Mouse (Mus musculus) ES-E14 (cell line): ENCODE results near the gene Lmx1b. TPM values are rescaled to one million over a fixed set of nuclear protein-coding genes. Genes with fewer than 3 reads are reported as not detected.

Experiments used
- DNase-seq: peaks from one replicate; pipeline ENCODE4 v3.0.0-alpha.2; 2013; ENCODE audit warnings: low read depth, low spot score
- H3K27ac ChIP-seq: 2 replicates; pipeline ENCODE4 v1.5.1; 2012; ENCODE audit warnings: low read depth, mild to moderate bottlenecking, low read length, moderate library complexity, mixed read lengths; ENCODE audit not compliant: poor library complexity, insufficient read depth, severe bottlenecking
- H3K36me3 ChIP-seq: 2 replicates; pipeline ENCODE4 v1.6.1; 2012; ENCODE audit warnings: mild to moderate bottlenecking, low read length, moderate library complexity, mixed read lengths; ENCODE audit not compliant: control insufficient read depth, poor library complexity, insufficient read depth, severe bottlenecking
- H3K4me1 ChIP-seq, 2 experiments: fragments of 150-350 bp in 1 of 2; sonication (generic) in 1 of 2; 2 replicates each; pipeline ENCODE4 v1.6.1; 2012; ENCODE audit warnings: low read length in 2 of 2, mild to moderate bottlenecking in 1 of 2, mixed read lengths in 1 of 2; ENCODE audit not compliant: control insufficient read depth in 2 of 2, insufficient read depth in 2 of 2, poor library complexity in 1 of 2
- H3K4me3 ChIP-seq, 2 experiments: fragments of 150-350 bp in 1 of 2; sonication (generic) in 1 of 2; 2 replicates each; pipeline ENCODE4 v1.5.1; 2012; ENCODE audit warnings: low read length in 2 of 2, low read depth in 1 of 2, mild to moderate bottlenecking in 1 of 2, mixed read lengths in 1 of 2; ENCODE audit not compliant: insufficient read depth in 1 of 2, poor library complexity in 1 of 2, severe bottlenecking in 1 of 2
- H3K9ac ChIP-seq: 2 replicates; pipeline ENCODE4 v1.6.1; 2012; ENCODE audit warnings: low read depth, mild to moderate bottlenecking, low read length, mixed read lengths; ENCODE audit not compliant: poor library complexity, insufficient read depth, severe bottlenecking
- H3K9me3 ChIP-seq: fragments of 150-350 bp; sonication (generic); 2 replicates; pipeline ENCODE4 v1.6.1; 2012; ENCODE audit warnings: low read depth, mild to moderate bottlenecking, low read length; ENCODE audit not compliant: control insufficient read depth, insufficient read depth
- CHD2 ChIP-seq: IDR thresholded peaks from 2 replicates; pipeline ENCODE4 v1.6.1; 2014; ENCODE audit warnings: mild to moderate bottlenecking, low read depth, low read length, inconsistent platforms
- HCFC1 ChIP-seq: IDR thresholded peaks from 2 replicates; pipeline ENCODE4 v1.6.1; 2012; ENCODE audit warnings: low read length, inconsistent platforms, borderline replicate concordance; ENCODE audit not compliant: insufficient read depth
- MAFK ChIP-seq: IDR thresholded peaks from 2 replicates; pipeline ENCODE4 v1.6.1; 2014; ENCODE audit warnings: mild to moderate bottlenecking, low read depth, low read length, inconsistent platforms; ENCODE audit not compliant: insufficient read depth
- ZC3H11A ChIP-seq: IDR thresholded peaks from 2 replicates; pipeline ENCODE4 v1.6.1; 2012; ENCODE audit warnings: low read depth, mild to moderate bottlenecking, inconsistent platforms, low read length, borderline replicate concordance
- ZNF384 ChIP-seq: IDR thresholded peaks from 2 replicates; pipeline ENCODE4 v1.6.1; 2012; ENCODE audit warnings: low read depth, low read length, inconsistent platforms
- in situ Hi-C, 2 experiments: fragments of 600-800 bp; cut with MboI; formaldehyde crosslinking; loops; one replicate each; pipeline ENCODE4 v1.15.1; 2025; ENCODE audit warnings: low sequenced_read_pairs in 2 of 2, inconsistent platforms in 1 of 2; ENCODE audit not compliant: unreplicated experiment in 2 of 2
- total RNA-seq: library from RNA; depleted of rRNA; stranded (reverse); fragments of 300-350 nt; gene quantifications from 2 replicates; pipeline ENCODE4 v1.2.3, GENCODE M21; 2012

The Lmx1b gene
- total RNA-seq, 1 experiment, result 0.67 TPM

DNA sequence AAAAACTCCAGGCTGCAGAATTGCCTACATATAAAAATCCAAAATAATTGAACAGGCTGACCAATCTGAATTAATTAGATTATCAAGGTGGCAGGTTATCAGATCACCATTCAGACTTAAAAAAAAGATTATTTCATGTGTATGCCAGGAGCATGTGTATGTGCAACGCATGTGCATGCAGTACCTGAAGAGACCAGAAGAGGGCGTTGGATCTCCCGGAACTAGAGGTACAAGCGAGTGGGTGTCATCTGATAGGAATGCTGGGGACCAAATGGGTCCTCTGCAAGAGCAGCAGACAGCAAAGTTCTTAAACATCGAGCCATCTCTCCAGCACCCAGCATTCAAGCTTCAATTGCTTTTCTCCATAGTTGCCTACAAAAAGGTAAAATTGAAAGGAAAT is 87.6 kb downstream of the Lmx1b start:
- TF ChIP-seq HCFC1, result no peak
- TF ChIP-seq ZNF384, result no peak
- no peak for TF ChIP-seq CHD2
- TF ChIP-seq ZC3H11A, result no peak
- no peak for TF ChIP-seq MAFK
- in situ Hi-C loops, result no loop called here

DNA sequence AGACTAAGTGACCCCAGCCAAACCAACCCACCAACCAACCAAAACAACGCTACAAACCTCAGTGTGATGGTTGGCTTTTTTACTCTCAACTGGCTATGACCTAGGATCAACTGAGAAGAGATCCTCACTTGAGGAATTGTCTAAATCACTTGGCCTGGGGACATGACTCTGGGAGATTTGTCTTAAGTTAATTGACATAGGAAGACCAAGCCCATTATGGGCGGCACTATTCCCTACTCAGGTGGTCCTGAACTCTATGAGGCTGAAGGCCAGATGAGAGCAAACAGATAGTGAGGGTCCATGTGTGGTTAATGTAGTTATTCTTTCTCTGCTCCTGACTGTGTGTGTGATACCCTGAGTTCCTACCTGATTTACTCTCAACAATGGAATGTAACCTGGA is 92.7 kb downstream of the Lmx1b start:
- DNase-seq, result no peak
- H3K4me1 ChIP-seq, result peaks cover 0 to 6% of the 10 kb centered on the region in 2 experiments; a peak in 1 of 4 replicates
- no peaks in the 10 kb centered on the region for H3K36me3 ChIP-seq
- H3K9me3 ChIP-seq, result no peaks in the 10 kb centered on the region
- no peak for TF ChIP-seq ZC3H11A
- H3K4me3 ChIP-seq, result no peak overlapping the region
- in situ Hi-C loops, result no loop called here
- H3K27ac ChIP-seq, result no peak overlapping the region
- no peak overlapping the region for H3K9ac ChIP-seq

More for the DNA sequence above, 87.6 kb downstream of the Lmx1b start:
- Histone ChIP-seq H3K9me3 (no peaks in the 10 kb centered on the region), H3K4me1 (no peaks in the 10 kb centered on the region), H3K9ac (no peak overlapping the region), H3K27ac (no peak overlapping the region), H3K36me3 (no peaks in the 10 kb centered on the region), H3K4me3 (no peak overlapping the region)
- DNase-seq, result peak; percentile 62

DNA sequence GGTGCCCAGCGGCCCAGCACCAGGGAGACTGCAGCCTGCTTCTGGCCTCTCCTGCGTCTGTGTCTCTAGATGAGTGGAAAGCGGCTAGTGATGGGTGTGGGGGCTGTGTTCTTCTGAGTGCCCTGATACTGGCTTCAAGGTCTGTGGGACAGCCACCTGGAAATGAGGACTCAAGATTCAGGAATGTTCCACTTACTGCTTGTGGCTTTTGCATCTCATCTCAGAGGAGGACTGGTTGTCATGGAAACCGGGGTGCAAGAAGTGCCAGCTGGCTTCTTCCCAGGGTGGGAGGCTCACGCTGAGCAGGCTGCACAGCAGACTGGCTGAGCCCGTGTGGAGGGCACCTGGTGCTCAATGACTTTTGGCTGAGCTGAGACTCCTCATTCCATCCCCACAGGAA is 93.4 kb downstream of the Lmx1b start:
- H3K36me3 ChIP-seq, result no peaks in the 10 kb centered on the region
- peaks cover 0 to 6% of the 10 kb centered on the region in 2 experiments; a peak in 1 of 4 replicates for H3K4me1 ChIP-seq
- in situ Hi-C loops, result no loop called here
- no peak overlapping the region for H3K4me3 ChIP-seq
- TF ChIP-seq HCFC1, result no peak
- TF ChIP-seq ZC3H11A, result no peak
- TF ChIP-seq CHD2, result no peak
- TF ChIP-seq ZNF384, result no peak
- no peak for TF ChIP-seq MAFK
- DNase-seq, result no peak
- no peaks in the 10 kb centered on the region for H3K9me3 ChIP-seq
- H3K9ac ChIP-seq, result no peak overlapping the region
- no peak overlapping the region for H3K27ac ChIP-seq

- no peak overlapping the region for H3K9ac ChIP-seq
- H3K4me3 ChIP-seq, result no peak overlapping the region
- H3K36me3 ChIP-seq, result no peaks in the 10 kb centered on the region
- no peak overlapping the region for H3K27ac ChIP-seq
- in situ Hi-C loops, result no loop called here
- DNase-seq, result no peak
- no peak for TF ChIP-seq MAFK
- TF ChIP-seq CHD2, result no peak
- no peak for TF ChIP-seq HCFC1
- TF ChIP-seq ZC3H11A, result no peak
- TF ChIP-seq ZNF384, result no peak
- H3K9me3 ChIP-seq, result no peaks in the 10 kb centered on the region
- H3K4me1 ChIP-seq, result peaks cover 0 to 6% of the 10 kb centered on the region in 2 experiments; a peak in 1 of 4 replicates
Observed at GRCm38 (mm10) chr2:33546051-33546450, 94.3 kb downstream of the Lmx1b start.
